Mouse (Mus musculus): ENCODE results near the gene Zfp865. TPM values are rescaled to one million over a fixed set of nuclear protein-coding genes. Genes with fewer than 3 reads are reported as not detected.

Zfp865 gene
- polyA plus RNA-seq, 1 experiment from 2014 or later = 3.7 TPM

- Histone ChIP-seq H3K27me3 (ENCODE audit: control insufficient read depth, insufficient read depth, low read length) (no peaks in the 10 kb centered on the region), H3K4me1 (ENCODE audit: control insufficient read depth, insufficient read depth, low read length) (peaks cover 7% of the 10 kb centered on the region), H3K27ac (ENCODE audit: low read length) (peak overlapping the region; percentile 99), H3K9ac (ENCODE audit: low read length) (peak overlapping the region; percentile 92), H3K4me3 (replicated peaks; ENCODE audit: low read length) (peak overlapping the region; percentile 75), H3K9me3 (replicated peaks; ENCODE audit: control insufficient read depth, low read length) (no peaks in the 10 kb centered on the region), H3K4me2 (ENCODE audit: low read depth, low read length) (peak overlapping the region; percentile 69), H3K36me3 (ENCODE audit: control insufficient read depth, insufficient read depth, low read length) (peaks cover 38% of the 10 kb centered on the region)
- no peak for ATAC-seq (ENCODE audit: insufficient read depth, low FRiP score)
- 86% methylated on average over 8 of the region's 8 CpGs for WGBS
These were observed 17.3 kb downstream of the Zfp865 start for GRCm38 (mm10) chr7:5037467-5037866.

- ATAC-seq (ENCODE audit: insufficient read depth, low FRiP score) = peak; percentile 98
- WGBS = under 1% methylated on average over 48 of the region's 48 CpGs
These were observed 18.0 kb downstream of the Zfp865 start, which contains the start of gene Zfp784 for GRCm38 (mm10) chr7:5038109-5038732. TSS of gene Zfp784 (minus strand) at chr7:5038446.

DNA sequence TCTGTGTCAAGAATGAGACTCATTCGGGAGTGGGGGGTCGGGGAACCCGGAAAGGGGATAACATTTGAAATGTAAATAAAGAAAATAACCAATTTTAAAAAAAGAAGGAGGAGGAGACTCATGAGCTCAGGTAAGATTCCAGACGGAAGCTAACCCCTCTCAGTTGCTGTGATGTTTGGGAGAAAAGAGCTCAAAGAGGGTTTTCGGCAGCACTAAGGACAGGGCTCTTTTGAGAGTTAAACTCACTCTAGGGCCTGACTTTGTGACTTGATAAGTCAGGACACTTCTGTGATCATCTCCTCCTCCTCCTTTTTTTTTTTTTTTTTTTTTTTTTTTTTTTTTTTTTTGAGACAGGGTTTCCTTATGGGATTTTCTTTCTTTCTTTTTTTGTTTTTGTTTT is 18.8 kb downstream of the Zfp865 start:
- H3K4me1 ChIP-seq (ENCODE audit: control insufficient read depth, insufficient read depth, low read length) = peaks cover 7% of the 10 kb centered on the region
- peak overlapping the region; percentile 99 for H3K27ac ChIP-seq (ENCODE audit: low read length)
- H3K36me3 ChIP-seq (ENCODE audit: control insufficient read depth, insufficient read depth, low read length) = peaks cover 24% of the 10 kb centered on the region
- H3K9ac ChIP-seq (ENCODE audit: low read length) = peak overlapping the region; percentile 92
- ATAC-seq (ENCODE audit: insufficient read depth, low FRiP score) = no peak
- 20% methylated on average over 5 of the region's 5 CpGs for WGBS
- H3K27me3 ChIP-seq (ENCODE audit: control insufficient read depth, insufficient read depth, low read length) = no peaks in the 10 kb centered on the region
- H3K4me2 ChIP-seq (ENCODE audit: low read depth, low read length) = peak overlapping the region; percentile 69
- no peaks in the 10 kb centered on the region for H3K9me3 ChIP-seq (replicated peaks; ENCODE audit: control insufficient read depth, low read length)
- H3K4me3 ChIP-seq (replicated peaks; ENCODE audit: low read length) = peak overlapping the region; percentile 75

More at GRCm38 (mm10) chr7:5038109-5038732, 18.0 kb downstream of the Zfp865 start, which contains the start of gene Zfp784:
- Histone ChIP-seq H3K9ac (ENCODE audit: low read length) (peak within 1 kb of the TSS; percentile 92), H3K27ac (ENCODE audit: low read length) (peak within 1 kb of the TSS; percentile 99), H3K36me3 (ENCODE audit: control insufficient read depth, insufficient read depth, low read length) (peaks cover 30% of the 10 kb centered on the region), H3K27me3 (ENCODE audit: control insufficient read depth, insufficient read depth, low read length) (no peaks in the 10 kb centered on the region), H3K9me3 (replicated peaks; ENCODE audit: control insufficient read depth, low read length) (no peaks in the 10 kb centered on the region), H3K4me2 (ENCODE audit: low read depth, low read length) (peak within 1 kb of the TSS; percentile 69), H3K4me3 (replicated peaks; ENCODE audit: low read length) (peak within 1 kb of the TSS; percentile 75), H3K4me1 (ENCODE audit: control insufficient read depth, insufficient read depth, low read length) (peaks cover 7% of the 10 kb centered on the region)

- no peak overlapping the region for H3K9ac ChIP-seq (ENCODE audit: low read length)
- no peak overlapping the region for H3K4me2 ChIP-seq (ENCODE audit: low read depth, low read length)
- H3K4me1 ChIP-seq (ENCODE audit: control insufficient read depth, insufficient read depth, low read length) = no peaks in the 10 kb centered on the region
- WGBS = 61% methylated on average over 2 of the region's 2 CpGs
- no peaks in the 10 kb centered on the region for H3K27me3 ChIP-seq (ENCODE audit: control insufficient read depth, insufficient read depth, low read length)
- no peaks in the 10 kb centered on the region for H3K9me3 ChIP-seq (replicated peaks; ENCODE audit: control insufficient read depth, low read length)
- no peak overlapping the region for H3K27ac ChIP-seq (ENCODE audit: low read length)
- ATAC-seq (ENCODE audit: insufficient read depth, low FRiP score) = no peak
- H3K36me3 ChIP-seq (ENCODE audit: control insufficient read depth, insufficient read depth, low read length) = no peaks in the 10 kb centered on the region
- H3K4me3 ChIP-seq (replicated peaks; ENCODE audit: low read length) = no peak overlapping the region
These were observed 24.8 kb downstream of the Zfp865 start for GRCm38 (mm10) chr7:5044981-5045380.

DNA sequence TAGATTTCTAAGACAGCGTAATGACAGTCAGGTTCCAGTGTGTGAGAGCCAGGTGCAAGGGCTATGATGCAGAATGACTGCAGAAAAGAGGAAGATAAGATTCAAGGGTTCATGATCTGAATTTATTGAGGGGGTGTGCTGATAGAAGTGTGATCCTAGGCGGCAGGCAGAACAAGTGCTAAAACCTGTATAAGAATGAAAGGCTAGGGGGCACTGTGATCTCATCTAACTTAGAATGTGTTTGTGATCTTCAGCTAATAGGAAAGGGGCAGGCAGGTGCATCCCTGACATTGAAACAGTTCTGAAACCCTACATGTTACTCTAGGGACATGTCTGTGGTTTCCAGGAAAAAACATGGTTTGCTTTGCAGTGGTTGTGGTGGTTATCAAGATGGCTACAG is 25.9 kb downstream of the Zfp865 start:
- H3K4me3 ChIP-seq (replicated peaks; ENCODE audit: low read length) = no peak overlapping the region
- no peaks in the 10 kb centered on the region for H3K27me3 ChIP-seq (ENCODE audit: control insufficient read depth, insufficient read depth, low read length)
- H3K4me1 ChIP-seq (ENCODE audit: control insufficient read depth, insufficient read depth, low read length) = peaks cover 5% of the 10 kb centered on the region; the same call in 1 of the 2 replicates
- no peak overlapping the region for H3K27ac ChIP-seq (ENCODE audit: low read length)
- no peak overlapping the region for H3K9ac ChIP-seq (ENCODE audit: low read length)
- H3K9me3 ChIP-seq (replicated peaks; ENCODE audit: control insufficient read depth, low read length) = no peaks in the 10 kb centered on the region
- H3K36me3 ChIP-seq (ENCODE audit: control insufficient read depth, insufficient read depth, low read length) = no peaks in the 10 kb centered on the region
- WGBS = 70% methylated on average over 2 of the region's 2 CpGs
- H3K4me2 ChIP-seq (ENCODE audit: low read depth, low read length) = no peak overlapping the region
- ATAC-seq (ENCODE audit: insufficient read depth, low FRiP score) = no peak

- H3K9me3 ChIP-seq (replicated peaks; ENCODE audit: control insufficient read depth, low read length) = no peaks in the 10 kb centered on the region
- no peak overlapping the region for H3K9ac ChIP-seq (ENCODE audit: low read length)
- no peak overlapping the region for H3K4me2 ChIP-seq (ENCODE audit: low read depth, low read length)
- peaks cover 9% of the 10 kb centered on the region for H3K4me1 ChIP-seq (ENCODE audit: control insufficient read depth, insufficient read depth, low read length)
- ATAC-seq (ENCODE audit: insufficient read depth, low FRiP score) = no peak
- no peak overlapping the region for H3K27ac ChIP-seq (ENCODE audit: low read length)
- peaks cover 1% of the 10 kb centered on the region; the same call in 1 of the 2 replicates for H3K27me3 ChIP-seq (ENCODE audit: control insufficient read depth, insufficient read depth, low read length)
- no peak overlapping the region for H3K4me3 ChIP-seq (replicated peaks; ENCODE audit: low read length)
- no peaks in the 10 kb centered on the region for H3K36me3 ChIP-seq (ENCODE audit: control insufficient read depth, insufficient read depth, low read length)
- 17% methylated on average over 2 of the region's 2 CpGs for WGBS
These were observed 27.1 kb downstream of the Zfp865 start for GRCm38 (mm10) chr7:5047313-5047712.

GRCm38 (mm10) chr7:5051193-5052192 is 31.3 kb downstream of the Zfp865 start, which contains the start of gene Zfp580:
TSS of gene Zfp580 (plus strand) at chr7:5051538.
- Histone ChIP-seq H3K27ac (ENCODE audit: low read length) (peak within 1 kb of the TSS; percentile 64), H3K4me1 (ENCODE audit: control insufficient read depth, insufficient read depth, low read length) (peaks cover 24% of the 10 kb centered on the region), H3K9me3 (replicated peaks; ENCODE audit: control insufficient read depth, low read length) (no peaks in the 10 kb centered on the region), H3K27me3 (ENCODE audit: control insufficient read depth, insufficient read depth, low read length) (peaks cover 40% of the 10 kb centered on the region), H3K9ac (ENCODE audit: low read length) (peak within 1 kb of the TSS; percentile 94), H3K4me2 (ENCODE audit: low read depth, low read length) (peak within 1 kb of the TSS; percentile 85), H3K36me3 (ENCODE audit: control insufficient read depth, insufficient read depth, low read length) (no peaks in the 10 kb centered on the region), H3K4me3 (replicated peaks; ENCODE audit: low read length) (peak within 1 kb of the TSS; percentile 65)
- 2% methylated on average over 65 of the region's 65 CpGs for WGBS
- peak; percentile 76 for ATAC-seq (ENCODE audit: insufficient read depth, low FRiP score)

GRCm38 (mm10) chr7:5052438-5052837 is 32.3 kb downstream of the Zfp865 start:
- WGBS = 3% methylated on average over 12 of the region's 12 CpGs
- Histone ChIP-seq H3K9ac (ENCODE audit: low read length) (peak overlapping the region; percentile 94), H3K27me3 (ENCODE audit: control insufficient read depth, insufficient read depth, low read length) (peaks cover 43% of the 10 kb centered on the region), H3K4me2 (ENCODE audit: low read depth, low read length) (peak overlapping the region; percentile 85), H3K4me3 (replicated peaks; ENCODE audit: low read length) (peak overlapping the region; percentile 65), H3K9me3 (replicated peaks; ENCODE audit: control insufficient read depth, low read length) (no peaks in the 10 kb centered on the region), H3K4me1 (ENCODE audit: control insufficient read depth, insufficient read depth, low read length) (peaks cover 31% of the 10 kb centered on the region), H3K27ac (ENCODE audit: low read length) (no peak overlapping the region), H3K36me3 (ENCODE audit: control insufficient read depth, insufficient read depth, low read length) (no peaks in the 10 kb centered on the region)
- no peak for ATAC-seq (ENCODE audit: insufficient read depth, low FRiP score)

- no peak for ATAC-seq (ENCODE audit: insufficient read depth, low FRiP score)
- Histone ChIP-seq H3K4me1 (ENCODE audit: control insufficient read depth, insufficient read depth, low read length) (peaks cover 31% of the 10 kb centered on the region), H3K4me2 (ENCODE audit: low read depth, low read length) (peak overlapping the region; percentile 85), H3K9ac (ENCODE audit: low read length) (peak overlapping the region; percentile 94), H3K36me3 (ENCODE audit: control insufficient read depth, insufficient read depth, low read length) (no peaks in the 10 kb centered on the region), H3K27ac (ENCODE audit: low read length) (no peak overlapping the region), H3K9me3 (replicated peaks; ENCODE audit: control insufficient read depth, low read length) (no peaks in the 10 kb centered on the region), H3K27me3 (ENCODE audit: control insufficient read depth, insufficient read depth, low read length) (peaks cover 43% of the 10 kb centered on the region), H3K4me3 (replicated peaks; ENCODE audit: low read length) (peak overlapping the region; percentile 65)
- WGBS = 5% methylated on average over 45 of the region's 45 CpGs
These were observed 32.8 kb downstream of the Zfp865 start for GRCm38 (mm10) chr7:5052931-5053343.

All from stomach, embryonic 16.5 days (tissue).